Mouse (Mus musculus) adrenal gland, adult (tissue): Measurements from ENCODE around the gene Efnb2.

ENCODE experiments used
- DNase-seq, 2 experiments: peaks; one replicate each; pipeline ENCODE4 v3.0.0; 2022 to 2023; ENCODE audit warnings: low spot score in 1 of 2; ENCODE audit not compliant: inconsistent age in 2 of 2

Efnb2 gene

DNA sequence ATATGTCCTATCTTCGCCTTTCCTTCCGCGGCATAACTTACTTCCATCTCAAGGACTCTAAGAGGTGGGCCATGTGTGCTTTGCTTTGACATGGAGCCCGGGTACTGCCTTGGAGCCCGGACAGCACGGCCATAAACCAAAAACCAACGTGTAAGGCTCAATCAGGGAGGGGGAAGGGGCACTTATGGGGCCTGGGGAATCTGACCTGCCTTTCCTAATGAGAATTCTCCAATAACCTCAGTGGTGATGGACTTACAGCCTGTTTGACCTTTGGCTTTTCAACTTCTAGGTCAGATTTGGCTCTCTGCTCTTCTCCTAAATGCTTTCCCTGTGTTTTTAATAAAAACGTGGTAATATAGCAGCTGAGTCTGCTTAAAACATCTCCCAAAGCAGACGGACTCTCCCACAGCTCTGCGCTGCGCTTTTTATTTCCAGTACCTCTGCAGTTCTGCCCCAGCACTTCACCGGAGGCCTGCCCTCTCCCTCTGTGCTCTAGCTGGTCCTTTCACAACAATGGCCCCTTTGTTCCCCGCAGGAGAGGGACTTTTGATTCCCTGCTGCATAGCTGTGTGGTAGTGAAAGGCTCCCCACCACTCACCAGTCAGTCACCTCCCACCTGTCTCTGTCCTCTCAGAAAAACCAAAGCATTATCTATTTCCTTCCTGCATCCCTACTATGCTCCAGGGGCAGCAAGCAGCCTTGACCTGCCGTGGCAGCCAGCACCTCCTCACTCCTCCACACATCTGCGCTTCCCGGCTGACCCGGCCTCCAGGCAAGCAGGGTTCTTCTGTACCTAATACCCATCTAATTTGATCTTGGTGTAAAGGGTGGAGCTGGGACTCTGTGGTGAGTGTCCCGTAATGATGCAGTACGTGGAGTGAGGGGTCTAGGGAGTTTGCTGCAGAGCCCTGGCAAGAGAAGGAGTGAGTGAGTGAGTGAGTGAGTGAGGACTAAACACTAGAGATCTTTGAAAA lies 41.5 kb downstream of the Efnb2 start:
- DNase-seq: no peak

DNA sequence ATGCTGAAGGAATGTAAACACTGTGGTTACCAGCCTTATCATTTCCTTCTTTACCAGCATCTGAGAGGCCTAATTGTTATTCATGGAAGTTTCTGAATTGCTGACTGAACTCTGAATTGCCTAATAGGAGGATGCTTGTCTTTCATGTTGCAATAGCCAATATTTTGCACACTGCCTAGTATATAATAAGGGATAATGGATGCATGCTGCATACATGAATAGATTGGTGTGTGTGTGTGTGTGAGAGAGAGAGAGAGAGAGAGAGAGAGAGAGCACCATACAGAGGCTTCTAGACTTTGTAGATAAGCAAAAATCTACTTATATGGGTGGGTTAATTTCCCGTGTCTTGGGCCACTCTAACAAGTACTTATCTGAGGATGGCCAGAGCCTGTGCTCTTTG lies 47.2 kb downstream of the Efnb2 start:
- no peak for DNase-seq

DNA sequence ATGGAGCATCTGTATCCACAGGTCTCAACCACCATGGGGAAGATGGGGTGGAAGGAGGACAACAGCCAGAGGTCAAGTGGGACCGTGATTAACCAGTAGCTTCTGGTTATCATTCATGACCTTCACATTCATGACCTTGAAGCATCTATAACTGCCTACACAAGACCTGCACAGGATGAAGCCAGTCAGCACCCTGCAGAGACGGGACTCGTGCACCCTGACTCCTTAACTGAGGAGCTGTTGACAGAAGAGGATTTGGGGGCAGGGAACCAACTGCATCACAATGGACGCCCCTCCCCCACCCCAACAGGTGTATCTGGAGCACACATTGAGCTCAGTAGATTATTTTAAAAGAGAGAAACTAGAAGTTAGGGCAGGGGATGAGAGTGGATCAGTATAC lies 49.1 kb downstream of the Efnb2 start:
- no peak for DNase-seq

DNA sequence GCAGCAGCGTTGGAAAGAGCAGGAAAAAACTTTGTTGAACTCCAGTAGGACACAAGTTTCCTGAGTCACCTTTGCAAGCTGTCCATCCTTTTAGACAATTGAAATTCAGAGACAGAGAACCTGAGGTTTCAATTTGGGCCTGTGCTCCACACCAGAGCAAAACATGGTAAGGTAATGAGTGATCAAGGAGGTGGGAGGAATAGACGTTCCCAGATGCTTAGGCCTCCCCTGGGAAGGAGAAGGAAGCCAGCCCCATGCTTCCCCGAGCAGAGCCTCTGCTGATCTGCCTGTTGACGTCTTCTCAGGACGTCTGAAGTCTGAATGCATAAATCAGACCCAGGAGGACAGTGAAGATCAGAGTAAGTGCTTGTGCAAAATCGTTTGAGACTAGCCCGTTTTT lies 51.3 kb downstream of the Efnb2 start:
- no peak for DNase-seq

DNA sequence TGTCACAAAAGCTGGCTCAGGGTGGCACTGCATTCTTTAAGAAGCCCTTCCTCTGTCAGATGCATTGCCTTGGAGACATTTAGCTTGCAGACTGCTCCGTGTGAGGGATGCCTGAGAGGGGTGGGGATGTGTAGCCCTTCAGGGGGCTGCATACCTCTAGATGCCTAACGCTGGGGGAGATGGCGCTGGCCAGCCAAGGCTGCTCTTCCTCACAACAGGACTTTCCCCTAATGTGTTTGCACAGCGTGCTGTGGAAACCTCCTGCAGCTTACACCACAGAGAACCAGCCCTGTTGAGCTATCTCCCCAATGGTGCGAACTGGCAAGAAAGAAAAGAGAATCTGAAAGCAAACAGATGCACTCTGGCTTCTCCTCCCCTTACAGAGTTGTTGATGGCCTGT lies 51.9 kb downstream of the Efnb2 start:
- DNase-seq: no peak

DNA sequence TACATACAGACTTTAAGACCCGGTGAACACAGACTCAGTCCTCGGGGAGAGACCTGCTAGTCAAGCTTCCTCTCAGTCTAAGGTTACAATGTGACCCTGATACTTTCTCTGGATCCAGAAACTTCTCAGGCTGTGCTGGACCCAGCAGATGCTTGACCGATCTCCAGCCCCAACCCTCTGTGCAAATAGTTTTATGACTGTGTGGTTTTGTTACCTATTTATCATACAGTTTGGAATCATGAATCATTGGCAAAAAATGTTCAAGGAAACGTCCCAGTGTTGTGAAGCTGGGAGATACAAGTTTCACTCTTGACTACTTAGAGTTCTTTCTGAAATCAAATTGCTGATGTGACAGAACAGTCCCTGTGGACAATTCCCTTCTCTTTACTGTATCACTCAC lies 55.4 kb downstream of the Efnb2 start:
- peak in 1 of 2 experiments; percentile 56 for DNase-seq

DNA sequence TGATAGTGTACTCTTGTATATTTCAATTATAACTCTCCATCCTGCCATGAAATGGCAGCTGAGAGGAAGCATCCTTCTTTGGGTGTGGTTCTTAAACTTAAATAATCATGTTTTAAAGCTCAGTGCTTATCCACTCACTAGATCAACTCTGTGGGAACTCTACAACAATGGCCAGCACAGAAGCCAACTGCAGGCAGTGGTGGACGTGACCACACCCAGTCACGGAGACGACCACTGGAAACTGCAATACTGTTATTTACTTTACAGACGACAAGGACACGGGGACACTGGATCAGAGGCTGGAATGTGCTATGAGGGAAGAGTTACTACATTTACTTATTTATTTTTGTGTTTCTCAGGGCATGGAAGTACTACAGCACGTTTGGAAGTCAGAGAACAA lies 57.2 kb downstream of the Efnb2 start:
- no peak for DNase-seq

DNA sequence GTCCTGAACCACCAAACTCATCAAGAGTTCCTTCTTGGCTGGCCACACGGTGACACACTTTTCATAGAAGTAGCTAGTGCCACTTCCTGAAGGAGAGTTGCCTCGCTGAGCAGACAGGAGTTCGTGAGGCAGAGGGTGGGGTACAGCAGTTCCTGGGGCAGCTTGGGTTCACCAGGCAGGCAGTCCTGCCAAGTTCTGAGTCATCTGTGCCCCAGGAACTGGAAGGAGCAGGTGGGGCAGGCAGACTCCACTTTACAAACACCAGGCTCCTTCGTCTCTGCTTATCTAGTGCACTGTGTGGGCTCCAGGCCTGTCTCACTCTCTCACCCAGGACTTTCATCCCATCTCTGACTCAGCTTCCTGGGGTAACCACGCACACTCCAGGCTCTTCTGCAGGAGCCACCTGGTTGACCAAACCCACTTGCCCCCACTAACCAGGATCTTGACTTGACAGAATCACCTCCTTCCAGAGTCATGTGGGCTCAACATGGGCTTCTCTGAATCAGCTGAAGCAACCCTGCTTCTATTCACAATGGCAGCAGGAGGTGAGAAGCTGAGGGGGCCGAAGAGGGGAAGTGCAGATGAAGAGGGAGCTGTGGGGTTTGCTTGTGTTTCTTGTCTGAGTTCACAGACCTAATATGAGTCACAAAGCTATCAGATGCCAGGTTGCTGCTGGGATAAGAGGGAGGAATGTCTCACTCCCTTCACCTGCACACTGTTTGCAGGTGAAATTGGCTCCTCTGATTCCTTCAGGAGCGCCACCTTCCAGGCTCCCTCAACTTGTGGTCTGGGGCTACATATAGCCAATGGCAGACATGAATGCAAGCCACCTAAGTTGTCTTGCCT lies 58.2 kb downstream of the Efnb2 start:
- peak; percentile 68 to 73 for DNase-seq

DNA sequence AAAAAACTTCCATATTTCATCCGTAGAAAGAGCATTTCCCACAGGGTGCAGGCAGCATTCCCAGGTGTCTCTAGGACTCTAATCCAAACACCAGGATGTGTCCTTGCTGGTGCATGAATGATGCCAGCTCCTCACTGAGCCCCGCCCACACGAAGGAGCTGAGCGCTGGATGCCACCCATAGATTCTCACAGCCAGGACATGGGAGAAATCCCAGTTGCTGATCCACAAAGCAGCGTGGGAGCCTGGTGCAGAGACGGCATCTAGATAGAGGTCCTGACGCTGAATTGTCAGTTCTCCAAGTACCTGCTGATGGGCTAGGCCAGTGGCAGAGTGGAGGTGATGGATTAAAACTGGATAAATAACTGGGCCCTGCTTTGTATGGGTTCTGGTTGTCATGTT lies 61.1 kb downstream of the Efnb2 start:
- DNase-seq: no peak

DNA sequence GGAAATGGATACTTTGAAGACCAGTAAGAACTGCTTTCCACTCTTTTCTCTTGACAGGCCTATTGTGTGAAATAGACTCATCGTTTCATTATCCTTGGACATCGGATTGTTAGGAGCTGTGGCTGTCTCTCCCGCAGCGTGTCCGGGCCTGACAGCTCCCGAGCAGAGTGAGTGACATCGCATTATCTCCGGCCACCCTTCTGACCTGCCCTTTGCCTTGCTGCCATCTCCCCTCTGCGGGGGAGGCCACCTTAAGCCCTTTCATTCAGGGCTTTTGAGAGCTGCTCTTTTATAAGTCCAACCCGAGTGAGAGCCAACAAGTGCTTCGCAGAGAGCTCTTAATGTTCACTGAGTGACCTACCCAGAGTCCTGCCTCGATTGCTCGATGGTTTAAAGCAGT lies 63.6 kb downstream of the Efnb2 start:
- DNase-seq: no peak

DNA sequence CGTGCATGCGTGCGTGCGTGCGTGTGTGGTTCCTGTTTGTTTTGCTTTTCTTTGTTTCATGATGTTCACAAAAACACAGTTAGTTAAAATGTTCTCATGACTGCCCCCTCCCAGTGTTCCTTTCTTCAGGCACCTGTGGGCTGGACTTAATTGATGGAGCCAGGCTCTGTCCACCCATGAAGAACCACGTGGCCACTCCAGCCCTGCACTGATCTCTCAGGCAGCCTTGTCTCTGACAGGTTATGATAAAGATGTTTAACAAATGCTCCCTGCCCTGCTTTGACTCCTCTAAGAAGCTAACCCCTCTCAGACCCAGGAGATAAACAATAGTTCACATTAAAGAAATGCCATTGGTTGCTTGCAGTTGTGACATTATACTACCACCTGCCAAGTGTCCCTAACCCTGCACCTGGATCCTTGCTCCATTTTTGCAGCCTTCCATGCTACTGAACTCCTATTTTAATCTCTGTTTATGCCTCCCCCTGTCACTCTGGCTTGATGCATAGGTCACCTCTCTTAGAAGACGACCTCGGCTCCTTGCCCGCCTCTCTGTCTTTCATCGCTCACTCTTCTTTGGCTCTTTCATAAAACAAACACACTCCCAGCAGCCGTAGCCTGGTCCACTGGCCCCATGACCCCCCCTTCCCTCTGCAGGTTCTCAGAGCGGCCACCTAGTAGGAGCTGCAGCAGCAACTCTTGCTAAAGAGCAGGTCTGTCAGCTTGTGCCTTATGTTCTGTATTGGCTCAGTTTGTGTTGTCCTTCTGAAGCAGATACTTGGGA lies 65.0 kb downstream of the Efnb2 start:
- peak in 1 of 2 experiments; percentile 68 for DNase-seq

DNA sequence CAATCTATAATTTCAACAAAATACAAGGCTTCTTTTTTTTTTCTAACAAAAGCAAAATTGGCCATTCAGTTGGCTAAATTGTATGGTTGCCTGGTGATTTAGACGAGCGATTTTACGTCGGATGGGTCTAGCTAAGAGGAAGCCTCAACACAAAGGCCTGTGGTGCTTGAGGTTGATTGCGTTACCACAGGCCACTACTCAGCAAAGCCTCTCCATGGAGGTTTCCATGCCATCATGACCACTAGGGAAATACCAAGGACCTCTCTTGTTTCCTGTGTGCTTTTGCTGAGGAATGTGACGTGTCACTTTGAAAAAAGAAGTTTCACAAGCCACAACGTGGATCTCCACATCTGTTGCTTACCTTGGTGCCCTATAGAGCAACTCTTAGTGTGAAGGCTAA lies 67.2 kb downstream of the Efnb2 start:
- no peak for DNase-seq

DNA sequence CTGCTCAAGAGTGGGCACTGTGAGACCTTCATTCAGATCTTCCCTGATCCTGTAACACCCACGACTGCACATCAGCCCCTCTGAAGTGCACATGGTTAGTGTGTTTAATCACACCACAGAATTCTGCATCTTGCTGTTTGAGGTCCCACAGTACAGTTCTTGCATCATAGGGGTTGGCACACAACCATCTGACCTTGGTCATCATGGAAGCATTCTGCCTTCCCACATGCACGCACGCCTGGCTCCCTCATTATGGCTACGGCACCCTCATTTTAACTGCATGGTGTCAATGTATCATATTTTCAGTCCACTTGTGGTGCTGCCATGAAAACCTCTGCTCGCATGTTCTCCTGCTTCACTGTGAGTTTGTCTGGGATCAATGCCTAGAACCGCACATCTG lies 67.7 kb downstream of the Efnb2 start:
- peak; percentile 22 to 68 for DNase-seq

DNA sequence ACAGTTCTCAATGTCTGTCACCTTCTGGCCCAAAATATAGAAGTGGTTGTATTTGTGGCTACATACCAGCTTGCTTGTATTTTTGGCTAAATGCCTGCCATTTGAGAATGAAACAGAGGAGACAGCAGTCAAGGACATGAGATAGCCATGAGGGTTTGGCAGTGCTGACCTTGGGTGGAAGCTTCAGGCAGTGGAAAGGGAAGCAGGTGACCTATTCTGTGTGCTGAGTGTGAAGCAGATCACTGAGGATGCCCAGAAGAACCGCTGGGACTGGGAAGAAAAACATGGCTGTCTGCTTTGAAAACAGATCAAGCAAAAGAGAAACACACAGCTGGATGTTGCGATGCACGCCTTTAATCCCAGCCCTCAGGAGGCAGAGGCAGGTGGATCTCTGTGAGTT lies 68.7 kb downstream of the Efnb2 start:
- DNase-seq: peak; percentile 62 to 75

DNA sequence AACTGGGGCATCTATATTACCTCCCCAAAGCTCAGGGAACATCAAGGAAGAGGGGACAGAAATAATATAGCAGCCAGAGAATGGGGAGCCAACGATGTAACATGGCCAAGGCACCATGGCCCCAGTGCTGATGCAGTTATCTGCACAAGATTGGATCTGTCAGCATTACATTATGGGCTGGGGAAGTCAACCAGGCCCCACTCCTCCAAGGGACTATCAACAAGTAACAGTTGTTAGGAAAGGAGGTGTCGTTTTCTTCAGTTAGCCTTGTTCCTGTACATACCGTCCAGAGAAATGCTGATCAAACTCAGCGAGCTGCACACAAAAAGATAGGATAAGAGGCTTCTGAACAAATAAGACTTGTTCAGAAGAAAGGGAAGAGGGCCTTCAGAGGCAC lies 77.1 kb downstream of the Efnb2 start:
- DNase-seq: no peak

DNA sequence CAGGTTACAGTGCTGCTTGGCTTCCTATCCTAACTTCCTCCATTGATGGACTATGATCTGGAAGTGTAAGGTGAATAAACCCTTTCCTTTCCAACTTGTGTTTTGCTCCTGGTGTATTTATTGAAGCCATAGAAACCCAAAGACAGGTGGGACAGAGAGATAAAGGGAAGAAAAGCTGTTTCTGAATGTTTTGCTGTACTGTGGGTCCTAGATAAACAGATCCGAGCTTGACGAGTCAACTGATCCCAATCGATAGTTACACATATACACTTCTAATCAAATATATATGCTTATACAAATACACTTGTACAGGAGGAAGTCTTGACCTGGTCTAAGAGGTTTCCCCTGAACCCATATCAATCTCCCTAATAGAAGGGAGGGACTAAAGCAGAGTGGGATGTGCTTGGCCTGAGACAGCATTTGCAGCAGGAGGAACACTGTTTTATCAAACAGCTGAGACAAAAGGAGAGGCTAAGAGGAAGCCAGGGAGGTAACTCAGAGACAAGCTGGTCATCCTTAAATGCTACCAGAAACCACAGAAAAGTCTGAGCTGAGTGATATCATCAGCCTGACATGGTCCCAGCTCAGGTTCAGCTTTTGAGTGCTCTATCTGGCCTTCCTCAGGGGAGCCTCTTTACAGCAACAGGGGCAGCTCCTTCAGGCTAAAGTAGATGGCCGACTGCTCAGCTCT lies 77.6 kb downstream of the Efnb2 start:
- no peak for DNase-seq

DNA sequence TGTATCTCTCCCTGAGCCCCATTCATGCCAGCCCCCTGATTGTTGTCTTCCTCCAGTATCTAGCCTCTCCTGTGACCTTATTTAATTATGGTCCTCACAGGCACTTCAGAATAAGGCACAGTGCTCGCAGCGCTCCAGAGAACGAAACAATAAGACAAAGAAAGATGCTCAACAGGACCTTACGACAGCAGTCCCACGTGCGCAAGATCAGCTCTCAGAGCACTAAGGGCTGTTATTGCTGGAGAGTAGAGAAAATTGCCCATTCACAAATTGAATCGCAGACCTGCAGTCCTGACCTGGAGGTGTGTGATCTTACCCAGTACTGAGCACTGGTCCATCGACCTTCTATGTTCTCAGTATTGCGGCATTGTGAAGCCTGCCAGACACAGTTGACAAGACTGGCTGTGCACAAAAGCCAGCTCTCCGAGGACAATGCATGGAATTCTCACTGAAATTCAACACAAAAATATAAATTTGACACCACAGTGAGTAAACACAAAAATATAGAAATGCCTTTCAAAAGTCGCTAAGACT lies 83.2 kb downstream of the Efnb2 start:
- DNase-seq: no peak

DNA sequence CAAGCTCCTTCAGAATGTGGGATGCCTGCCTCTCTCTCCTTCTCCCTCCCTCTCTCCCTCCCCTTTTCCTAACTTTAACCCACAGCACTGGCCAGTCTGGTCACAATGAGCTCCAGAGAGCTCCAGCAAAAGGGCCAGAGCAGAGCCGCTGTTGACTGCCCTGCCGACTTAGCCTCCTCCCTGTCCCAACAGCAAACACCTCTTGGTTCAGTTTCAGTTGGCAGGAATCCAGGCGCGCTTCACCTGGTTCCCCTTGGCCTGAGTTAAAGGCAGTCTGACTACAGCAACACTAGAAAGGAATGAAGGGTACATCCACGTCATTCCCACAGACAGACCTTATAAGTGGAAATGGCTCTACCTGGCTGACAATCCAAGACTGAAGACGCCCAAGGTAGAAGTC lies 84.2 kb downstream of the Efnb2 start:
- no peak for DNase-seq

DNA sequence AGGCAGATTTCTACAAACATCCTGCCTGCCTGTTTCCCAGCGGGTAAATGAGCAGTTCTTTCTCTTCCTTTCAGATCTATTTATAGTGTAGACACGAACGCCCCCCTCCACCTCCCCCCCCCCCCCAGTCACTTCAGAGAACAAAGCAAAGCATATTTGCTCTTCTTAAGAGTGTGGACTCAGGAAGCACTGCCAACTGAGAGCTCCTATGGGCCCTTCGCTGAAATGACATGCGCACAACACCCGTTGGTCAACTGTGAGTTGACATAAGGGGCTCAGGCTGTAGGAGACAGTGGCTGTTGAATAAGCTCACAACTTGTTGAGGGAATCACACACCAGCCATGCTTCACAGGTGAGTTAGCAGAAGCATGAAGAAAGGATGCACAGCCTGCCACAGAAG lies 84.8 kb downstream of the Efnb2 start:
- no peak for DNase-seq
